Mouse (Mus musculus): ENCODE measurements around the gene Hoxb7.

DNA sequence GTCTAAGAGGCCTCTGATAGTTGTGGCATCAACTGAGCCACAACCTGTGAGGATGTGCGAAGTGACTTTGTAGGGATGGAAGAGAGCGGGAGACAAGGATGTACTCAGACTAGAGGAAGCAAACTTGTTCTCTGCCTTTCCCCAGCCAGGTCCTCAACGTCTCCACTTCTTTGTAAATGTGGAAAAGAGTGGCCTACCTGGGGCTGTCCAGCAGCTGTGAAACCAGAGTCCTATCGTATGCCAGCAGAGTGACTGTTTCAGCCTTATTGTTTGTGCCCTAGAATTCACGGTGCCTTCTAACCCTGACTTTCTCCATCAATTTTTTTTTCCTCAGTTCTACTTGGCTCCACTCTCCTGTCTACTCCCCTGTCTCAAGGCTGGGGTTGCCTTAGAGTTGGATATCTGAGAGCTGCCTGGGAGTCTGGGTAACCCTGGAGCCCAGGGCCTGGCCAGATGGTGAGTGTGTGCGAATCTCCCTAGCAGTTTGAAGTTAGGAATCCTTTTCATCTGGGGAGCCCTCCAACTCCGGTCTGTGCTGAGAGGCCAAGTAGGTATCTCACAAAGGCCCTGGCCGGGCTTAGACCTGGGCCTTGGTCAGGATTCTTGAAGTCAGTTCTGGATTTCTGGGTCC, 21.9 kb upstream of the Hoxb7 start:
- no peak for TF ChIP-seq POLR2A (IDR thresholded peaks at IDR 0.05; ENCODE audit: borderline replicate concordance, low read depth, low read length)
- TF ChIP-seq CTCF (IDR thresholded peaks at IDR 0.05; ENCODE audit: low read depth, low read length): no peak

Data from bone marrow macrophage, adult 2 months (primary cell).